Mouse (Mus musculus) thymus, postnatal 36 days (tissue): Measurements from ENCODE around the gene Rab39.
A peak's percentile ranks its signal among the peaks of the same experiment; 100 is the strongest.

Experiments used
- DNase-seq, 2 experiments: peaks; one replicate each; pipeline ENCODE4 v3.0.0; 2022; ENCODE audit warnings: mixed read lengths in 2 of 2

Gene Rab39

DNA sequence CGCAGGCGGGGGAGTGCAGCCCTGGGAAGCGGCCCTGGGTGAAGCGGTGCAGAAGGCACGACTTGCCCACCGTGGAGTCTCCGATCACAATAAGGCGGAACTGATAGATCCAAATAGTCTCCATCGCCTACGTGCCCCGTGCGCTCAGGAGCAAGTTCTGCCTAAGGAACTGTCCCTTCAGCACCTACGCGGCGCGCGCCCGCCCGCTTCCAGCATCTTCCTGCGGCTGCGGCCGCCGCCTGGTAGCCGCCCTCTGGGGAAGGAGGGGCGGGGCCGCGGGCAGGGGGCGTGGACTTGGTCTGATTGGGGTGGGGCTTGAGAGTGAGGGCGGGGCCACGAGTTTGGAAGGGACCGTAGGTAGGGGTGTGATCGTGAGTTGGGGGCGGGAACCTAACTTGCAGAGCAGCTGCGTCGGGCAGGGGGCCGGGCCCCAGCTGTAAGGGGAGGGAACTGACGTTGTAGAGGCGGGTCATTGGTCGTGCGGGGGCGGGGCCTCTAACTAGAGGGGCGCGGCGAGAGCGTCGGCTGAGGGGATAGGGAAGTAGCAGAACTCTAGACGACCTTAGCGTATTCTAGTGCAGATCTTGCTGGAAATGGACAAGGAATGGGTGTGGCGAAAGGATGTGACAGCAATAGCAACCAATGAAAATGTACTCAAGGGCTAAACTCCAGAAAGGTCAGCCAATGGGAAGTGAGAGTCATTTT is at the start of gene Rab39:
Rab39 (minus strand) TSS at position 241 of the 705 bp plus-strand sequence.
- DNase-seq, result peak; percentile 82 to 83

DNA sequence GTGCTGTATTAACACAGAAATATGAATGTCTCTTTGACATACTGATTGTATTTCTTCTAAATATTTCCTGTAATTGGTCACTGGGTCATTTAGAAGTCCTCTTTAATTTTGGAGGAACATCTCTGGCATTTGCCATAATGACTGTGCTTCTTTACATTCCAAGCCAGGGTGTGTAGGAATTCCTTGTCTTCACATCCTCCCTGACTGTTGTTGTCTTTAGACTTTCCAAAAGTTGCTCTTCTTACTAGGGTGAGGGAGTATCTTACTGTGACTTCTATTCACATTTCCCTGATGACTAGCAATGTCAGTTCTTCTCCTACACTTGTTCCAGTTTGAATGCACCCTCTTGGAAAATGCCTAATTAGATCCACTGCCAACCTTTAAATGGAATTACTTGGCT is 48.8 kb upstream of the Rab39 start:
- DNase-seq, result no peak

DNA sequence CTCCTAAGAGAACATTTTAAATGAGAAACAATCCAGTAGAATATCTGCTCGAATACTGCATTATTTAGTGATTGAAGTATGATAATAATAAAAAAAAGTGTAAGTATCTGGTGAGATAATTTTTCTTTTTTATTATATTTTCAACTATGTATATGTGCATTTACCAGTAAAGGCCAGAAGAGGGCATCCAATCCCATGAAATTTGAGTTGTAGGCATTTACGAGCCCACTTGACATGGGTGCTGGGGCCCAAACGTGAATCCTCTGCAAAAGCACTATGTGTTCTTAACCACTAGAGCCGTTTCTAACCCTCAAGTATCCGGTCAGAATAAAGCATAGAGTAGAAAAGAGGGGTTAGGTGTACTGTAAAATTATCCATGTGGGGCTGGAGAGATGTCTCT is 44.9 kb upstream of the Rab39 start:
- peak in 1 of 2 experiments; percentile 7 for DNase-seq

DNA sequence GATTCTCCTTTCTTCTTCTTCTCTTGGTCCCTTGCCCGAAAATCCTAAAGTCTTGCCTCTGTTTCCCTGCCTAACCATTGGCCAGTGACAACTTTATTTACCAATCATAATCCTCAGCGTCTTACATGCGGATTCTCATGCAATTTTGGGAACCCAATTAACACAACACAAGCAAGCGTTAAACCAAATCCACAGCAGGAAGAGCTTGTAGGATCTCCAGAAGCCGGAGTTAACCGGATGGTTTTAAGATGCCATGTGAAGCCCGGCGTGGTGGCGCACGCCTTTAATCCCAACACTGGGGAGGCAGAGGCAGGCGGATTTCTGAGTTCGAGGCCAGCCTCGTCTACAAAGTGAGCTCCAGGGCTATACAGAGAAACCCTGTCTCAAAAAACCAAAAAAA is 44.4 kb upstream of the Rab39 start:
- DNase-seq, result no peak

DNA sequence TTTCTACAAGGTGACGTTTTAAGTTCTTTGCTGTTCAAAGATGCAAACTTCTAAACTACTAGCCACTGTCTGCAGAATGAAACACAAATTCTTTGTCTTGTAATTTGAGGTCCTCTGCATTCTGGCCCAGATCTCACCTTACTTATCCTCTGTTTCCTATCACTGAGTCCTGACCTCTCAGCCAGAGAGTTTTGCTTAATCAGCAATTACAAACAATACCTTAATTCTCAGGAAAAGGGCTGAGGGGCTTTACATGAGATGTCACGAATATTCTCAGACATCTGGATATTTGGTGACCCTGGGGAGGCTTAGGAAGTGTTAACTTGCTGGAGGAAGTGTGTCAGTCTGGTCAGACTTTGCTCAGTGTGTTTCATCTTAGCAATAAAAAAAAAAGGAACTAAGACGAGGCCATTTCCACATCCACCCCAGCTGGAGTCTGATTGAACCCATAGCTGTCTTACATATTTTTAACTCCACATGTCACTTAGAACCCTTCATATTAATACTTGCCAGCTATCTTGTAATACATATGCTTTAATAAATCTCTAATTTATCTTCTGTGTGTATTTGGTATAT is 34.9 kb upstream of the Rab39 start:
- no peak for DNase-seq

DNA sequence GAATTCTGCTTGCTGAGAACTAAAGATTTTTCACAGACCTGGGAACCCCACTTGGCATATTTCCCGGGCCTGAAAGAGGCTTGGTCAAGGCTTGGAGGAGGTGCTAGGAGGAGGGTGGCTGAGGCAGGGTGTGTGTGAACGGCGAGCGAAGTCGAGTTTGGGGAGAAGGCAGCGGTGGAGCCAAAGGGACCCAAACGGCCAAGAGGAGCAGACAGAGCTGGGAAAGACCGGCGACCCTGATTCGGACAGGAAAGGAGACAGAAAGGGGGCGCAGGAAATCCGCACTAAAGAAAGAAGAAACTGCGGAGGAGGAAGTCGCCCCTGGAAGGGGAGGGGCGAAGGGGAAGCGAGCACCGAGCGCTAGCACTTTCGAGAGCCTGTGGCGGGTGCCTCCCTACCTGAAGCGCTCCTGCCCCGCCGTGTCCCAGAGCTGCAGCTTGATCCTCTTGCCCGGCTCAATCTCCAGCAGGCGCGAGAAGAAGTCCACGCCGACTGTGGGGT is 491 bp downstream of the Rab39 start:
- DNase-seq, result peak; percentile 49 to 61

DNA sequence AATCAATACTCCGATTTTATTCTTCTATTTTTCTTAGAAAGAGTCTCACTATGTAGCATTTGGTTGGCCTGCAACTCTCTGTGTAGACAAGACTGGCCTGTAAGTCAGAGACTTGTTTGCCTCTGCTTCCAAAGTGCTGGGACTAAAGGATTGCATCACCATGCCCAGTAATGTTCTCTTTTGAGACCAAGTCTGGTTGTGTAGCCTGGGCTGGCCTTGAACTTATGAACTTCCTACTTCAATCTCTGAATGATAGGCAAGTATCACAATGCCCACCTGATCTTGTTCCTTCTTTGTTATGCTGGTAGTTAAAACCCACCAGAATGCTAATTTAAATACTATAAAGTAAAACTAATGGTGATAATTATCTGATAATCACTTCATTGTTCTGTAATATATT is 3.0 kb downstream of the Rab39 start:
- no peak for DNase-seq

DNA sequence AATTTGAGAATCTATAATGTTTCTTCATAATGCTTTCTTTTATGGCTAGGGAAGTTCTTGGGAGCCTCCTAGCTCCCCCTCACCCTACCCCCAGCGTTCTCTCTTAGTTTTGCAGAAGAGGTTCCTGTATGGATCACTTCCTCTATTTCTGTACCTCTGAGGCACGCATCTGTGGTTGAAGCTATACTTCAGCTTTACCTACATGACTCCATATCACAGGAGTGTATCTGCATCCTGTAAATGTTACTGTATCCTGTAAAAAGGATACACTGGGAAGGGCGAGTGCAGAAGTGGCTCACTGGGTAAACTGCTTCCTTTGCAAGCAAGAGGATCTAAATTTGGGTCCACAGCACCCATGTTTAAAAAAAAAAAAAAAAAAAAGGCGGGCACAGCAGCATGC is 5.5 kb downstream of the Rab39 start:
- DNase-seq, result no peak

DNA sequence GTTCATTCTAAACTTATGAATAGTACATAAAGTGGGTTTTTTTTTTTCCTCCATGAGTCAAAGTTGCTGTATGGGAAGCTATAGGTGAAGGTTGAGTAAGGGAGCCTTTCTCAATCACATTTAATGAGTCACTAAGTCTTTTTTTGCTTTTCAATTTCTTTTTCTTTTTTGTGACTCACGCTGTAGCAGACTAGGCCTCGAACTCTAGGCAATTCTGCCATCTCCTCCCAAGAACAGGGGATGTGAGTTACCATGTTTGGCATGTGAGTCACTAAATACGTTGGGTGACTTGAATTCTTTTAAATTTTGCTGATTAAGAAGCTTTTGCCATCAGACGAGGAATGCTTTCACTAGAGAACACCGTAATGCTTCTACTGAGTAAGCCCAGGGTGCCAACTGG is 10.2 kb downstream of the Rab39 start:
- DNase-seq, result no peak

DNA sequence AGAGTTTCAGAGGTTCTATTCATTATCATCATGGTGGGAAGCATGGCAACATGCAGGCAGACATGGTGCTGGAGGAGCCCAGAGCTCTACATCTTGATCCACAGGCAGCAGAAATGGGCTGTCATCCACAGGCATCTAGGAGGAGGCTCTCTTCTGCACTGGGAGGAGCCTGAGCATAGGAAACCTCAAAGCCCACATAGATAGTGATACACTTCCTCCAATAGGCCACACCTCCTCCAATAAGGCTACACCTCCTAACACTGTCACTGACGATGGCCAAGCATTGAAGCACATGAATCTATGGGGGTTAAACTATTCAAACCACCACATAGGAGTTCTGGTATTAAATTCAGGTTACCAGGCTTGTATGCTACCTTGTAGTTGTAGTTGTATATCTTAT is 12.3 kb downstream of the Rab39 start:
- DNase-seq, result no peak

DNA sequence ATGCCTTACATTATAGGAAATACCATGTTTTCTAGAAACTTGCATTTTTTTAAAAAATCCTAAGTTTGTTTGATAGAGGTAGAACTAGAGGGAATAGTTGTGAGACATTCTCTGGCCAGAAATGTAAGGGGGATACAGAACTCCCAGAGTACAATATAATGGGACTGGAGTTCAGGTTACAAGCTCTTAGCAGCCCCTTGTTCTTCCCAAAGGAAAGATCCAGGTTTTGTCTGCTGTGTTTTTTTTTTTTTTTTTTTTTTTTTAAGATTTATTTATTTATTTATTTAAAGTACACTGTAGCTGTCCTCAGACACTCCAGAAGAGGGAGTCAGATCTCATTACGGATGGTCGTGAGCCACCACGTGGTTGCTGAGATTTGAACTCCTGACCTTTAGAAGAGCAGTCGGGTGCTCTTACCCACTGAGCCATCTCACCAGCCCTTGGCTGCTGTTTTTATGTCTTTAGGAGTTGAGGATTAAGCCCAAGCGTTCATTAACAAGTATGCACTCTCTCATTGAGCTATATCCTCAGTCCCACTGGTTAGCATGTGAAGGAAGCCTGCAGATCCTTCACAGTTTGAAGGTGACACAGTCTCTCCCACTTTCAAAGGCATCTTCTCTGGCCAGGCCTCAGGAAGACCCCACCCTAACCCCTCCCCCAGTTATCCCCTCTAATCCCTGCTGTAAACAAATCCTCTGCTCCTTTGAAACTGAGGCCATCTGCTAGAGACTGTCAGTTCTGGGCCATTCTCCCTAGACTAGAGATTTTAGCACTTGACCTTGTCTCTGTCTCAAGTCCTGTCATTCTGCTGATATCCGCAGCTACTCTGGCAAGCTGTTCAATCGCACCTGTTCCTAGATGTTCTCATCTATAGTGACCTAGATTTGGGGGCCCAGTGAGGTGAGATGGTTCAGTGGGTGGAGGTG is 14.0 kb downstream of the Rab39 start:
- DNase-seq, result no peak

DNA sequence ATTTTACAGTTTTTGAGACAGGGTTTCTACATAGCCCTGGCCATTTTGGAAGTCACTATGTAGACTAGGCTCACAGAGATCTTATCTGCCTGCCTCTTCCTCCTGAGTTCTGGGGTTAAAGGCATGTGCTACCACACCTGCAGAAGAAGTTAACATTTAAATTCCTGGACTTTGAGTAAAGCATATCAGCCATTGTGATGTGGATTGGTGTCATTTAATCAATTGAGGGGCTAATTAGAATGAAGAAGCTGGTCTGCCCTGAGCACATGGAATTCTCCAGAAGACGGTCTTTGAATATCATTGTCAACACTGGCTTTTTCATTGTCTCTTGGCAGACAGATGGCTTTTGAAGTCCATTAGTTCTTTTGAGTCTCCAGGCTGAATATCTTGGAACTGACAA is 25.2 kb downstream of the Rab39 start:
- no peak for DNase-seq

DNA sequence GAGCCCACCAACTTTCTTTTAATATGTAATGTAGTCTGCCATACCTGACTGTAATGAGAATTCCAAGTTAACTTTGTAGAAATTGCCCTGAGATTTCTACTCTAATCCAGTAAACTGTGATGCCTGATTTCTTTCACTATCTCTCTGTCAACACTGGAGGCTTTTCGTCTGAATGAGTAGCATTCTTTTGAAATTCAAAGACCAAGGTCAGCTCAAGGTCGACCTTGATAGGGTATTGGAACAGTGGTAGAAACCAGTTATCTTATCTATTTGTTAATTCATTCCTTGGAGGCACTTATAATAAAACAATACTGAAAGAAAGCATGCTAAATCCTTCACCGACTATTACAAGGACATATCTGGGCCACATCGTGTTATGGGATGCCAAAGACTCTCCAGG is 29.1 kb downstream of the Rab39 start:
- DNase-seq, result no peak

DNA sequence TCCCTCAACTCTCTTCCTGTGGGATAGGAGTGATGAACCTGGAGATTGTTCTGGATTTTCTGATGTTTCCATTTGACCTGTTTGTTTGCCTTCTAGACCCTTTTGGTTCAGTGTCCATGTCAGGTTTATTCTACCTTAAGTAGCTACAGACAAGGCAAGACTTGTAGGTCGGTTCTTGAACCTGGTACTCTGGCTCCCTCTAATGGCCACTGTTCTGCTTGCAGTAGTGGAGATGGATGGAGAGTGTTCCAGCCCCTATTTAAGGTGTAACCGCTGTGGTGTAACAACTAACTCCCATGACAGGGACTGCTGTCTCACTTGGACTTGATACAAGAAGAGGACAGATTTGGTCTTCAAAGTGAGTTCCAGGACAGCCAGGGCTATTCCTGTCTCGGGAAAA is 32.5 kb downstream of the Rab39 start:
- peak; percentile 74 to 75 for DNase-seq

DNA sequence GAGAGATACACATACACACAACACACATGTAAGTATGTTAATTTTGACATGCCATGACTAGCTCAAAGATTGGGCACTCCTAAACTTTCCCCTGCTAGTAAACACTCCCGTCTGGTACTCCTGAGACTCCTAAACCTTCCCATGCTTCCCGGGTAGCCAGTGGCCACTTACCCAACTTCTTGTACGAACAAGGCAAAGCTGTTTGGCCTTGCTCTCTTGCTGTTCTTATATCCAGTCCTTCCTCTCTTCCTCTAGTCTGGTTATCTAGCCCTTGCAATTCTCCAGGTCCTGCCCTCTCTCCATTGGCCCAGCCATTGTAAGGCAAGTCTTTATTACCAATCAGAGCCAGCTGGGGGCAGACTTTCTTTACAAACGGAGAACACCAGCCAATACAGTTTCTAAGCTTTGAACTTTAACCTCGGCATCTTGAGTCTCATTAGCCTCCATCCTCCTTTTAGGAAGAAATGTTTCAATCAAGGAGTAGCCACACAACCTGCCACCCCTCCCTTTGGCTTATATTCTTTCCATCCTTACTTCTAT is 36.3 kb downstream of the Rab39 start, which contains the start of gene Cul5:
Cul5 (minus strand) TSS at position 335 of the 540 bp plus-strand sequence.
- peak; percentile 43 to 53 for DNase-seq

DNA sequence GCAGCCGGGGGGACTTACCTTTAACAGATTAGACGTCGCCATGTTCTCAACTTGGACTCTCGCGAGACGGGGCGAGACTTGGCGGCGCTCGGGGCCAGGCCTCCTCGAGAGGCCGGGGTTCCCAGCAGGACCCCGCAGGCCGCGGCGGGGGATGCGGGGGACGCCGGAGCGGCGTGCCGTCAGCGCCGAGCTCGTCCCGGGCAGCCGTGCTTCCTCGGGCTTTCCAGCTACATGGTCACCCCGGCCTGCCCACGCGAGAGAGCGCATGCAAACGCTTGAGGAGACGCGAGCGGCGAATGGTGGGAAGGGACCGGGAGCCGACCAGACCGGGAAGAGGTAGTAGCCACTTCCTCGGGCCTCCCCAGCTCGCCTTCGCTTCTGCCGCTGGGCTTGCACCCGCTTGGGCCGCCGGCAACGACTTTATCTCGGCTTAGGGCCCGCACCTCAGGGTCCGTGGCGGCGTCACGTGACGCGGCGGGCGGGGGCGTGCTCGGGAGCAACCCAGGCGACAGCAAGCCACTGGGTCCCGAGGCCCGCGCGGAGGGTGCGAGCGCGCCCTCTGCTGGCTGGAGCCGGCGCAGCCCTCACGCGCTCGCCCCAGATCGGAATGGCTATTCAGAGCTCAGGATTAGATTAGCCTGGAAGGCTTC is 38.9 kb downstream of the Rab39 start:
- DNase-seq, result peak; percentile 94 to 95

DNA sequence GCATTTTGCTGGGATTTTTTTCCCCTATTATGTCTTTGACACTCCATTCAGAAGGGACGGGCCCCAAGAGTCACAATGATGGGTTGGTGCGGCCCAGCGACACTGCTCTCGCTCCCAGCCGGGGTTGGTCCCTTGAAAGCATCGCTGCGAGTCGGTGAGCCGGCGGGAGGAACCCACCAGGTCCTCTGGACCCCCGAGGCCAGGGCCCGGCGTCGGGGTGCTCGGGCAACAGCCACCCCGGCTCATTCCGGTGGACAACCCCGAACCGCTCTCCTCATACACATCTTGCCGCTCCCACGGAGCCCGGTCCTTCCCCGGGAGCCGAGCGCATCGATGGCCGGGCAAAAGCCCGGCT is 39.4 kb downstream of the Rab39 start:
- DNase-seq, result no peak

DNA sequence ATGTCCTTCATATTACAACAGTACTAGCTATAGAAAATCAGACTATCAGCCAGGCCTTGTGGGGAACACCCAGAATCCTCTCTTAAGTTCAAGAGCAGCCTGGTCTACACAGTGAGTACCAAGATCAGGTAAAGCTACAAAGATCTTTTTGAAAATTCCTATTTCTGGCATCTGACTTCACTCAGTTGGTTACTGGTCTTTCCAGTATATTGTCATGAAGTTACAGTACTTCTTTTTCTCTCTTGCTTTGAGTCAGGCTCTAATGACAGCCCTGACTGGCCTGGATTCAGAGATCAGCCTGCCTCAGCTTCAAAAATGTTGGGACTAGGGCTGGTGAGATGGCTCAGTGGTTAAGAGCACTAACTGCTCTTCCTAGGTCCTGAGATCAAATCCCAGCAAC is 40.6 kb downstream of the Rab39 start:
- DNase-seq, result no peak

DNA sequence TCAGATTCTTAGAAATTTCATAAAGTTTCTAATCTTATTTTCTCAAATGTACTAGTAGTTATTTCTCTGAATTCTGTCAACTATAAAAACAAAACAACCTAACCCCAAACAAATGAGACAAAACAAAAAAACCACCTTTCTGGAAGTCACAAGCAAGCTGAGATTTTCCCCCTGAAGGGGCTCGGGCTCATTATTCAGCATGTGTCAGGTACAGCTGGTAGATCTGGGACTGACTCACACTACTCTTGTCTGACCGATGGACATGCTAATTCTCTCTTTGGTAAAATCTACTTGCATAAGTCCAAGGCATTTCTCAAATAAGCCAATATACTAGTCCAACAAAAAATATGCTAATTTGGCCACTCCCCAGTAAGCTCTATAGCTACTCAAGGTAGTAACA is 41.2 kb downstream of the Rab39 start:
- DNase-seq, result no peak

DNA sequence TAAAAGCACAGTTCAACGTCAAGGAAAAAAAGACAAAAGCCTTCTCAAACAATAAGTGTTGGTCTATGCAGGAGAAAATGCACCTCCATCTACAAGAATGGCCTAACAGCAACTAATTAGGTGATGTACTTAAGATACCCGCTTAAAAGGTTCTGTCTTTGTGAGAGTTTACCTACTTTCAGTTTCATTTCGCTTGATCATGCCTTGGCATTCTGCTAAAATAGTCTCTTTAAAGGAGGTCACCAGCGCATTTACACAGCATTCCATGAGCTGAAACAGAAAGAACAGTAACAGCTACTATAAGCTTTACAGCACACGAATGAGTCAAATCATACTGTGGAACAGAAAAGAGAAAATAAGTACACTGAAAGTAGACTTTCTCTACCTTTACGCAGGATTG is 71.2 kb downstream of the Rab39 start:
- no peak for DNase-seq
